Mouse (Mus musculus): ENCODE measurements around the gene Gm10837. TPM values are rescaled to one million over a fixed set of nuclear protein-coding genes. Genes with fewer than 3 reads are reported as not detected.

The Gm10837 gene
- total RNA-seq, 2 experiments from 2014 or later, result not detected

DNA sequence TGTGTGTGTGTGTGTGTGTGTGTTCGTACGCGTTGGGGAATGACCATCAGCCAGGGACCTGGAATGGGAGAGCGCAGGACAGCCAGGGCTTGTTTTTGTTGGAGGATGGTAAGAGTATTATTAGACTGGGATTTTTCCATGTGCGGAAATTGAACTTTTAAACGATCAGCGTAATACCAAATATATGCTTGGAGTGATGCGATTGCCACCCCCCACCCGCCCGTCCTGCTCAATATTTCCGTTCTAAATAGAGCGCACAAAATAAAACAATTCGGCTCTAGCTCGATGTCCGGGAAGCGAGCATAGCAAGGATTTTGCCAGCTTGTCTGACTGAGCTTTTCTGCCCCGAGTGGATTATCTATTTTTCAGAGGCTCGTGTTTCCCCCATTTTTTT lies 13.6 kb upstream of the Gm10837 start:
- Histone ChIP-seq H3K27ac (no peak overlapping the region), H3K4me3 (no peak overlapping the region)
- intact Hi-C loops (cut with DNase I), result loop anchor here (10.0 kb wide), 1 partner anchor 252 kb away; no protein-coding TSS in a partner anchor
- no peak for DNase-seq
- no peak for TF ChIP-seq CTCF (IDR thresholded peaks at IDR 0.05)

DNA sequence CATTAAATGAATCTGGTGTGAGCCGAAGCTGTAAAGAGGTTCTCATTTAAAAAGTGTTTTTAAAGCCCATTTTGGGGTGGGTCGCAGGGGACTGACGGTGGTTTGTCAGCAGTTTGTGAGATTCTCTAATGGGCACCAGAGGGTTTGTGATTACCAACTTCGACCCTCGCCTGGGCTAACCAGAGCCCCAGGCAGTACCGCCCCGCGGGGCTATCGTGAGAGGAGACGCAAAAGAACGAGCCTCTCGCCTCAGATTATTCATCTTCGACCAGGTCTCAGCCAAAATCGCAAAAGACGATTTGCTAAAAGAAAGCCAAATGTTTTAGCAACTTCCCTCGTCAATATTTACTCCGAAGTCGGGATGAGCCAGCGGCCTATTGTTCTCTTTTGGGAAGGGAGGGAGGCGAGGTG lies 13.1 kb upstream of the Gm10837 start:
- DNase-seq, result no peak
- intact Hi-C loops (cut with DNase I), result loop anchor here (10.0 kb wide), 1 partner anchor 252 kb away; no protein-coding TSS in a partner anchor
- no peak for TF ChIP-seq CTCF (IDR thresholded peaks at IDR 0.05)
- no peak overlapping the region for H3K27ac ChIP-seq
- no peak overlapping the region for H3K4me3 ChIP-seq

DNA sequence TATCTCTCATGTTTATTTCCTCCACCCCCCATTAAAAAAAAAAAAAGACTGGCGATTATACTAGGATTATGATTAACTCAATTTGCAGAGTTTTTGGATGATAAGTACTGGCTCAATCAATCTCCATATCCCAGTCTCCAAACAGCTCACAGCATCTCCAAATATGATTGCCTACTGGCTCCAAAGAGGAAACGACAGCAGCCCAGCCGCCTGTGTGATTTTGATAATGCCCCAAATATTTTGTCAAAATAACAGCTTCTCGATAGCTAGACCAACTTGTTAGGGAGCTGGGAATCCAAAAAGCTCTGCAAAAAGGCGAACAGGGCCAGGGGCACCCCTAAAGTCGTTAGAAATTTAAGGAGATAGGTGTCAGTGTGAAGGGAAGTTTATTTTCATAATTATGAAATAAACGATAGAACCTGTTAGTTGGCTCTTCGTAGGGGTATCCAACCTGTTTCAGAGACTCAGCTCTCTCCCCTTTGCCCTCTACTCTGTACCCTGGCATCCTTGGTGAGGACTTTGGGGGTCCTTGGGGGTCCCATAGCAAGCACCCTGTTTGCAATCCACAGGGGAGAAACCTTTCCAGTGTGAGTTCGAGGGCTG lies 12.3 kb upstream of the Gm10837 start:
- no peak for TF ChIP-seq CTCF (IDR thresholded peaks at IDR 0.05)
- DNase-seq, result no peak
- Histone ChIP-seq H3K27ac (no peak overlapping the region), H3K4me3 (no peak overlapping the region)
- intact Hi-C loops (cut with DNase I), result loop anchor here (10.0 kb wide), 1 partner anchor 253 kb away; no protein-coding TSS in a partner anchor

DNA sequence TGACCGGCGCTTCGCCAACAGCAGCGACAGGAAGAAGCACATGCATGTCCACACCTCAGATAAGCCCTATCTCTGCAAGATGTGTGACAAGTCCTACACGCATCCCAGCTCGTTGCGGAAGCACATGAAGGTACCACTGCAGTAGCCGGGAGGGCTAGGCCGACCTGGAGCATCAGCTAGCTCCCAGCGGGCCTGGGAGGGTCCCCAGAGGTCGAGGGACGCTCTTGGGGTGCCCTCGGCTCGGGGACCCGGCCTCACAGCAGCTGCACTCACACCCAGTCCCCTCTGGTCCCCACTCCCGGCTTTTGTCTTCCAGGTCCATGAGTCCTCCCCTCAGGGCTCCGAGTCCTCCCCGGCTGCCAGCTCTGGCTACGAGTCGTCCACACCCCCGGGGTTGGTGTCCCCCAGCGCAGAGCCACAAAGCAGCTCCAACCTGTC lies 11.8 kb upstream of the Gm10837 start:
- no peak for DNase-seq
- Histone ChIP-seq H3K27ac (no peak overlapping the region), H3K4me3 (no peak overlapping the region)
- TF ChIP-seq CTCF (IDR thresholded peaks at IDR 0.05), result no peak
- intact Hi-C loops (cut with DNase I), result loop anchor here (10.0 kb wide), 1 partner anchor 254 kb away; no protein-coding TSS in a partner anchor

DNA sequence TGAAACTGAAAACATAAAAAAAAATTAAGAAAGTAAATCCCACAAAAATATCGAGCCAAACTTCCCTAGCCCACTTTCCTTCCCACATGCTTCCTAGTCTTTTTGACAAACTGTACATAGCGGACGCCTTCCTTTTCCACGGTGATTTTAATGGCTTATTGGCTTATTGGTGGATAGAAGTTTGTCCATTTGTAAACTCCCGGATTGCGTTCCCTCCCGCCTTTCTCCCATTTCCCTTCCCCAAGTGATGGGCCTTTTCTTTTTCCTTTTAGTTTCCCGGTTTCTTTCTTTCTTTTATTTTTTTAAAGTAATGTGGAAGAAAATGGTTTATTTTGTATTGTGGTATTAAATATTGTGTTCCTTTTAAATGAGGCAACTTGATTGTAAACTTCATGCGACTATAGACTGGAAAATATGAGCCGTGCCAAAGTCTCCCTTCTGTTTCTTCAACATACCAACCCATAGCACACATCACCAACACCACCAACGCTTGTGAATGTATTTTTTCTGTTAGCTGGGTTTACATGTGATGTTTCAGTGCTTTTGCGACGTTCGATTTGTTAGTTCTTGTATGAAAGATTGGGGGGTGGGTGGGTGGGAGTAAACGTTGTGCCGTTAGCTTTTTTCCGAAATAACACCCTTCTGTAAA lies 10.8 kb upstream of the Gm10837 start:
- Histone ChIP-seq H3K27ac (no peak overlapping the region), H3K4me3 (no peak overlapping the region)
- no peak for TF ChIP-seq CTCF (IDR thresholded peaks at IDR 0.05)
- no peak for DNase-seq
- intact Hi-C loops (cut with DNase I), result loop anchor here (10.0 kb wide), 1 partner anchor 255 kb away; no protein-coding TSS in a partner anchor

DNA sequence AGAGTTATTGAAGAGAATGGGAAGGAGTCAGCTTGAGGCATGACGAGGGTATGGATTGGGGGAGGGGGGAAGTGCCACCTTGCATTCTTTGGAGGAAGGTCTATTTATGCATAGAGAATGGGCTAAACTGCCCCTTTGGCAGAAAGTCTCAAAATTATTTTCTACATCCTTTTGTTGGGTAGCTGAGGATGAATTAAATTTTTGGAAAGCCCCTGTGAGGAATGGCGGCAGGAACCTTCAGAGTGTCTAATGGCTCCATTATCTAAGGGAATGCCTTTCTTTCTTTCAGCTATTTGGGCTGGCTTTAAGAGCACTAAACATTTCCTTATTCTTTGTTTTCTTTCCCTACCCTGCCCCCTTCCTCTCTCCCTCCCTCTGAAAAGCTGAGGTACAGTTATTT lies 10.0 kb upstream of the Gm10837 start:
- no peak for DNase-seq
- intact Hi-C loops (cut with DNase I), result no loop called here
- Histone ChIP-seq H3K27ac (no peak overlapping the region), H3K4me3 (no peak overlapping the region)
- TF ChIP-seq CTCF (IDR thresholded peaks at IDR 0.05), result no peak

DNA sequence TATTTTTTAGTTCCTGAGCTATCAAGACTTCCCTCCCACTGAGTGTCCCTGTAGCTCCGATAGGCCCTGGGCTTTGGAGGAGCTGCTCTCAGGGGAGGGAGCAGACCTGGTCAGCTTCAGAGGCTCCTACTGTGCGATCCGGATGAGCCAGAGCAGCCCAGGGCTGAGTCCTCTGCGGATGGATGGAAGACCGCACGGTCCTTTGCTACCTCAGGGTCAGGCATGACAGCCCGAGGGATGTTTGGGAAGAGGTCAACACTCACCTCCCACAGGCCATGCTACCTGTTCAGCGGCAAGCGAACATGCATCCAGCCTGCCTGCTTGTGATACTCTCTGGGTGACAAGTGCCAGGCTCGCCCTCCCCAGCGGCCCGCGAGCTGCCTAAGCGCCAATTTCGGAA lies 9.2 kb upstream of the Gm10837 start:
- DNase-seq, result no peak
- intact Hi-C loops (cut with DNase I), result no loop called here
- no peak for TF ChIP-seq CTCF (IDR thresholded peaks at IDR 0.05)
- Histone ChIP-seq H3K27ac (no peak overlapping the region), H3K4me3 (no peak overlapping the region)

DNA sequence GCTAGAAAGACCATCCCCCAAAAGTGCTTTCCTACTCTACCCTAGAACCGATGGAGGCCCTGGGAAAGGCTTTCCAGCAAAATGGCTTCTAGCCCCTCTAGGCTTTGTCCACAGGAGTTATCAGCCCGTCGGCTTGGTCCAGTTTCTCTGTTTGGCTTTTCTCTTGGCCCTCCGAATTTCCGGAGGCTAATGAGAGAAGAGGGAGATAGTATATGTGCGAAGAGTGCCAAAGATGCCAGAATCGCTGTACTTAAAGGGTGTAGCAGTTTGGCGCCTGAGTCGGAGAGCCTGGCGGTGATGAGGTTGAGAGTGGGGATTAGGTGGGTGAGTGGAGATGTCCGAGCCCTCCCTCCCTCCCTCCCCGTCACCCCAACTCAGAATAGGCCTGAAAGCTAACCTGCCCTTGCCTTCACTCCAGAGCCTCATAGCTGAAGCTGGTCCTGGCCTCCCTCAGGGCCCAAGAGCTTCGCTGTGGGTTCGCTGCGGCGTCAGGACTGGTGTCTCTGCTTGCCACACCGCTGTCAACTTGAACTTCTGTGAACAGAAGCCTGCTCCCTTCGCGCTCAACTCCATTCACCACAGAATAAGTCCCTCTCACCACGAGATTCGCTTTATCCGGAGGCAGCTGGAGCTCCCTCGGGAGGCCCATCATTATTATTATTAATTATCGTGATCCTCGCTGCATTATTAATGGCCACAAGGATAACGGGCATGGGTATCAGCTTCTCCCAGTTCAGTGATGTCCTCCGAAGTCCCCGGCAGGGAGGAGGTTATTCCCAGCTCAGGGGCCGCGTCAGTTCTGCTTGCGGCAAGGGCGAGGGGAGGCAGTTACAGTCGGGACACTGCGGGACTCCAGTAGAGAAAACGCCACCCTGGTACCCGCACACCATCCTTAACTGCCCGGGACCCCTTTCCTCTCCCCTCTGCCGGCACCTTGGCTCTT lies 8.0 kb upstream of the Gm10837 start:
- no peak for DNase-seq
- Histone ChIP-seq H3K27ac (no peak overlapping the region), H3K4me3 (no peak overlapping the region)
- no peak for TF ChIP-seq CTCF (IDR thresholded peaks at IDR 0.05)
- intact Hi-C loops (cut with DNase I), result no loop called here

DNA sequence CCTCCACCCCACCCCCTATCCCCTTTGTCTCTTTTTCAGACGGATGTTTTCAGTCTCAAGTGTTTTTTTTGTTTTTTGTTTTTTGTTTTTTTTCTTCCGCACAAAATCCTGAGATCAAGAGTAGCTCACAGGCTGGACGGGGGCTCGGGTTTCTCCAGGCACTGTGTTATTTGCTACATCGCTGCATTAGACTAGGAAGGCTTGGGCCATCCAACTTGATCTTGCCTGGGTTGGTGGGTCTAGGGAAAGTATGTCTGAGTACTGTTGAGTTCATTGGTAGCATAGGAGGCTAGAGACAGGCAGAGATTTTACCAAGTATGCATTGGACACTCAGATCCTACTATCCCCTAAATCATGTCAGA lies 7.4 kb upstream of the Gm10837 start:
- Histone ChIP-seq H3K4me3 (no peak overlapping the region), H3K27ac (no peak overlapping the region)
- intact Hi-C loops (cut with DNase I), result no loop called here
- DNase-seq, result no peak
- no peak for TF ChIP-seq CTCF (IDR thresholded peaks at IDR 0.05)

DNA sequence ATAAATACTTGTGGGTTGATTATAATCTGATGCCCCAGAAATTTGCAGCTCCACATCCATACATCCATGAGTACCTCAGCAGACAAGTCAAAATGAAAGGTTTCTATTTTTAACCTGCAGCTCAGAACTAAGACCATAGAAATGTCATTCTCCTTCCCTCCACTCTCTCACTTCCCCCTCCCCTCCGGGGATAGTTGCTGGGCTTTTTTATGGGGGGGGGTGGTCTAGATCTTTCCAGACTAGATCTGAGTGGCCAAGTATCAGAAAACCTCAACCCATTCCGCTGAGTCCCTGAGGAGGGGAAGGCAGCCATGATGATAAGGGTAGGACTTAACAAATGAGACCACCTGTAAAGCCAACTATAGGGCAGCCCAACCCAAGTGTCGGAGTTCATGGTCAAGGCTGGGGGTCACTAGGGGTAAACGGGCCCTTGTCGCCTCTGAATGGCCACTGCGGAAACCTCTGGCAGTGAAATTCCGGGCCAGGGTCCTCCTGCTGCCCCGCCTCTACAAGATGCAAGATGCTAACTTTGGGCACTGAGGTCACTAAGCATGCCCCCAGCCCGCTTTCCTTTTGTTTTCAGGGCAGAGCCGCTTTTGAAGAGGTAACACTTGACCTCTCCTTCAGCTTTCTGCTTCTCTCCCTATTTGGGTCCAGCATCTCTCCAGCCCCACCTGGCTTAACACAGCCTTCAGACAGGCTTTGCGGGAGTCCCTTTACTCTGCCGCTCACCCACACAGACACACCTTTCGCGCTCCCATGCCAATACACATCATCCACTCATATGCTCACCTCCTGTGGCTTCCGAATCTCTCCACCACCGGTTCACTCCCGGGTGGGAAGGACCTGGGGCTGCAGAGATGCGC lies 6.6 kb upstream of the Gm10837 start:
- no peak for TF ChIP-seq CTCF (IDR thresholded peaks at IDR 0.05)
- intact Hi-C loops (cut with DNase I), result no loop called here
- H3K27ac ChIP-seq, result no peak overlapping the region
- no peak overlapping the region for H3K4me3 ChIP-seq
- DNase-seq, result no peak

DNA sequence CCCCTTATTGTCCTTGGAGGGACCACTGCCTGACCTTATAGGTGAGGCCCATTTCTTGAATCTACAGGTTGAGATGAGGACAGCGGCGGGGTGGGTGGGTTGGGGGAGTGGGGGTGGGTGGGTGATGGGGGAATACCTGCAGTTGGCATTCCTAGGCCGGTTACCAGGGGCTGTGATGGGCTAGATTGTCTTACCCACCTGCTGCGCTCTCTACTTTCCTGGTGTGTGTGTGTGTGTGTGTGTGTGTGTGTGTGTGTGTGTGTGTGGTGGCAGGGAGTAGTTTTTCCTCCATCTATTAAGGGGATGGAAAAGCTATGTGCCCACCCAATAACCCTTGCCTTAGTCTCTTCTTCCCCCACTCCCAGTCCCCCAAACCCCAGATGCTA lies 5.9 kb upstream of the Gm10837 start:
- Histone ChIP-seq H3K27ac (no peak overlapping the region), H3K4me3 (no peak overlapping the region)
- DNase-seq, result no peak
- no peak for TF ChIP-seq CTCF (IDR thresholded peaks at IDR 0.05)
- intact Hi-C loops (cut with DNase I), result no loop called here
